Mouse (Mus musculus): ENCODE results near the gene Hrh1. TPM values are rescaled to one million over a fixed set of nuclear protein-coding genes. Genes with fewer than 3 reads are reported as not detected.

Gene Hrh1
- polyA plus RNA-seq, 1 experiment from 2014 or later: 0.04 TPM

DNA sequence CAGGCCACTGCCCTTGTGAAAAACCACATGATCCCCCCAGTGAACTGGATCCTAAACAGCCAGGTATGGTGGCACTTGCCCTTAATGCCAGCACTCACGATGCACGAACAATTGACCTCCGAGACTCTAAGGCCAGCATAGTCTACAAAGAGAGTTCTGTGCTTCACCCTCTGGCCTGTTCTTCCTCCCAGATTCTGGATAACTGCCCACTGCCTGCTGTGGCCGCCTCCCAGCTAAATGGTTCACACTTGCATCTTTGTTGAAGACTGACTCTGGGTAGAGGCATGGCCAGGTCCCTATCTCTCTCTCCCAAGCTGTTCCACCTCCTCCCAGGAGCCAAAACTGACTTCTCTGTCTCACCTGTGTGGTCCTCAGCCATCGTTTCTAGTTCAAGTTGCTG lies 36.8 kb downstream of the Hrh1 start:
- WGBS: 74% methylated on average over 5 of the region's 5 CpGs
- no peak overlapping the region for H3K9ac ChIP-seq (ENCODE audit: low read depth, low read length)
- H3K4me2 ChIP-seq: no peak overlapping the region
- H3K4me3 ChIP-seq (ENCODE audit: low read depth, low read length): no peak overlapping the region
- H3K27ac ChIP-seq (ENCODE audit: low read depth, low read length): no peak overlapping the region
- no peaks in the 10 kb centered on the region for H3K27me3 ChIP-seq (replicated peaks; ENCODE audit: control insufficient read depth, insufficient read depth, low read length)
- H3K36me3 ChIP-seq (ENCODE audit: control insufficient read depth, insufficient read depth, low read length): no peaks in the 10 kb centered on the region
- DNase-seq (ENCODE audit: low spot score) (no peak), ATAC-seq (replicated peaks; ENCODE audit: low FRiP score) (no peak)
- no peaks in the 10 kb centered on the region for H3K4me1 ChIP-seq (replicated peaks; ENCODE audit: control insufficient read depth, insufficient read depth, low read length)
- no peaks in the 10 kb centered on the region for H3K9me3 ChIP-seq (ENCODE audit: control insufficient read depth, low read length)

DNA sequence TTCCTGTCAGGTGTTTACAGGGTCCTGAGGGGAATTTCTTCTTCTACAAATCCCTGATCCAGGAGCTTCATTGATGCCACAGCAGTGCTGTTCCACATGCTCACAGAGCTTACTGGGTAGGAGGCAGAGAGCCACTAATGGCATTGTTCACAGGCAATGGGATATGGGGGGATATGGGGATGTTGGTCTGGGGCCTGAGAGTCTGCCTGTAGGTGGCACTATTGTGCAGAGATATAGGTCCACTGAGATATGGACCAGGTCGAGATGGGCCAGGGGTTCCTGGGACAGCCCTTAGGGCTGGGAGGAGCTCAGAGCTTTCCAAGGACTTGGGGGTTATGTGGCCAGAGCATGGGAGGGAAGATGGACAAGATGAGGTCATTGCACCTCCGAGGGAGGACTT lies 42.6 kb downstream of the Hrh1 start:
- 54% methylated on average over 2 of the region's 2 CpGs for WGBS
- no peak for ATAC-seq (replicated peaks; ENCODE audit: low FRiP score)
- H3K27ac ChIP-seq (ENCODE audit: low read depth, low read length): no peak overlapping the region
- H3K36me3 ChIP-seq (ENCODE audit: control insufficient read depth, insufficient read depth, low read length): no peaks in the 10 kb centered on the region
- H3K4me1 ChIP-seq (replicated peaks; ENCODE audit: control insufficient read depth, insufficient read depth, low read length): no peaks in the 10 kb centered on the region
- H3K4me3 ChIP-seq (ENCODE audit: low read depth, low read length): no peak overlapping the region
- DNase-seq (ENCODE audit: low spot score): no peak
- H3K9me3 ChIP-seq (ENCODE audit: control insufficient read depth, low read length): no peaks in the 10 kb centered on the region
- no peaks in the 10 kb centered on the region for H3K27me3 ChIP-seq (replicated peaks; ENCODE audit: control insufficient read depth, insufficient read depth, low read length)
- no peak overlapping the region for H3K9ac ChIP-seq (ENCODE audit: low read depth, low read length)
- no peak overlapping the region for H3K4me2 ChIP-seq

GRCm38 (mm10) chr6:114440788-114441453 lies 43.2 kb downstream of the Hrh1 start:
- Histone ChIP-seq H3K36me3 (ENCODE audit: control insufficient read depth, insufficient read depth, low read length) (no peaks in the 10 kb centered on the region), H3K4me2 (no peak overlapping the region), H3K27ac (ENCODE audit: low read depth, low read length) (no peak overlapping the region), H3K9me3 (ENCODE audit: control insufficient read depth, low read length) (no peaks in the 10 kb centered on the region), H3K27me3 (replicated peaks; ENCODE audit: control insufficient read depth, insufficient read depth, low read length) (no peaks in the 10 kb centered on the region), H3K4me1 (replicated peaks; ENCODE audit: control insufficient read depth, insufficient read depth, low read length) (no peaks in the 10 kb centered on the region), H3K9ac (ENCODE audit: low read depth, low read length) (no peak overlapping the region), H3K4me3 (ENCODE audit: low read depth, low read length) (no peak overlapping the region)
- WGBS: 59% methylated on average over 10 of the region's 10 CpGs
- DNase-seq (ENCODE audit: low spot score) (no peak), ATAC-seq (replicated peaks; ENCODE audit: low FRiP score) (no peak)

- H3K9me3 ChIP-seq (ENCODE audit: control insufficient read depth, low read length): no peaks in the 10 kb centered on the region
- H3K27ac ChIP-seq (ENCODE audit: low read depth, low read length): no peak overlapping the region
- no peak overlapping the region for H3K4me3 ChIP-seq (ENCODE audit: low read depth, low read length)
- no peak overlapping the region for H3K9ac ChIP-seq (ENCODE audit: low read depth, low read length)
- no peaks in the 10 kb centered on the region for H3K27me3 ChIP-seq (replicated peaks; ENCODE audit: control insufficient read depth, insufficient read depth, low read length)
- H3K4me1 ChIP-seq (replicated peaks; ENCODE audit: control insufficient read depth, insufficient read depth, low read length): no peaks in the 10 kb centered on the region
- no peaks in the 10 kb centered on the region for H3K36me3 ChIP-seq (ENCODE audit: control insufficient read depth, insufficient read depth, low read length)
- ATAC-seq (replicated peaks; ENCODE audit: low FRiP score) (no peak), DNase-seq (ENCODE audit: low spot score) (no peak)
- no peak overlapping the region for H3K4me2 ChIP-seq
- 70% methylated on average over 1 of the region's 1 CpGs for WGBS
Measured at GRCm38 (mm10) chr6:114444247-114444844, 46.6 kb downstream of the Hrh1 start.

DNA sequence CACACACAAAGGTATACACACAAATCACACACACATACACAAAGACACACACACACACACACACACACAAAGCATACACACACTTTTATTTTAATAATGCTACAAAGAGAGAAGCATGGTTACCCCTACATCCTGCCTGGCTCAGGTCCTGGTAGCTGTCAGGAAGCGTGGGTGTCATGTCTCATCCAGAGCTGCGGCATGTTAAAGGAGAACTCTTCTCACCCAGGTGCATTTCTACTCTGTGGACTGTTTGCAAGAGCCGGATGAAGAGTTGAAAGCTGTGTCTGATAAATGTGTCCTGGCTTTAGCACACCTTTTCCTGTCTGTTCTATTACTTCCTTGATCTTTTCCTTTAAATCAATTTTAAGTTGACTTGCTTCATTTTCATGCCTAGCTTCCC lies 47.2 kb downstream of the Hrh1 start:
- no peak for ATAC-seq (replicated peaks; ENCODE audit: low FRiP score)
- 57% methylated on average over 3 of the region's 3 CpGs for WGBS

GRCm38 (mm10) chr6:114448888-114449287 lies 51.2 kb downstream of the Hrh1 start:
- WGBS: 62% methylated on average over 9 of the region's 9 CpGs
- no peak for ATAC-seq (replicated peaks; ENCODE audit: low FRiP score)
- no peaks in the 10 kb centered on the region for H3K9me3 ChIP-seq (ENCODE audit: control insufficient read depth, low read length)
- no peak overlapping the region for H3K27ac ChIP-seq (ENCODE audit: low read depth, low read length)
- H3K36me3 ChIP-seq (ENCODE audit: control insufficient read depth, insufficient read depth, low read length): no peaks in the 10 kb centered on the region
- no peak overlapping the region for H3K4me2 ChIP-seq
- no peak for DNase-seq (ENCODE audit: low spot score)
- no peaks in the 10 kb centered on the region for H3K27me3 ChIP-seq (replicated peaks; ENCODE audit: control insufficient read depth, insufficient read depth, low read length)
- H3K4me1 ChIP-seq (replicated peaks; ENCODE audit: control insufficient read depth, insufficient read depth, low read length): no peaks in the 10 kb centered on the region
- no peak overlapping the region for H3K9ac ChIP-seq (ENCODE audit: low read depth, low read length)
- no peak overlapping the region for H3K4me3 ChIP-seq (ENCODE audit: low read depth, low read length)

More for the DNA sequence above, 47.2 kb downstream of the Hrh1 start:
- Histone ChIP-seq H3K4me3 (ENCODE audit: low read depth, low read length) (no peak overlapping the region), H3K27ac (ENCODE audit: low read depth, low read length) (no peak overlapping the region), H3K9ac (ENCODE audit: low read depth, low read length) (no peak overlapping the region), H3K9me3 (ENCODE audit: control insufficient read depth, low read length) (no peaks in the 10 kb centered on the region), H3K4me2 (no peak overlapping the region), H3K27me3 (replicated peaks; ENCODE audit: control insufficient read depth, insufficient read depth, low read length) (no peaks in the 10 kb centered on the region), H3K36me3 (ENCODE audit: control insufficient read depth, insufficient read depth, low read length) (no peaks in the 10 kb centered on the region), H3K4me1 (replicated peaks; ENCODE audit: control insufficient read depth, insufficient read depth, low read length) (no peaks in the 10 kb centered on the region)
- DNase-seq (ENCODE audit: low spot score): no peak

DNA sequence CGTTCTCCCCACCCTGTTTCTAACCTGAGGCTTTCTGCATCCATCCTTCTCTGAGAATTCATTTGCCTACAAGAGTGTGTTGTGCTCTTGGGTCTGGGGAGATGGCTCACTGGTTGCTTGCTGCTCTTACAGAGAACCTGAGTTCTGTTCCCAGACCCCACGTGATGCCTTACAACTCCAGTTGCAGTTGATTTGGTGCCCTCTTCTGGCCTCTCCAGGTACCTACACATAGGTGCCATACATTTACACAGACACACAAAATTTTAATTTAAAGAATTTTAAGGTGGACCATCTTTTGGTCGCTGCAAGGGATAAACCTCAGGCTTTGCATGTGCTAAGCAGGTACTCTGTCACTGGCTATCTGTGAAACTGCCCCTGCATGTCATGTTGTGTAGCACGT lies 57.5 kb downstream of the Hrh1 start:
- Histone ChIP-seq H3K9ac (ENCODE audit: low read depth, low read length) (no peak overlapping the region), H3K4me3 (ENCODE audit: low read depth, low read length) (no peak overlapping the region), H3K4me1 (replicated peaks; ENCODE audit: control insufficient read depth, insufficient read depth, low read length) (no peaks in the 10 kb centered on the region; the same call in 1 of the 2 replicates), H3K36me3 (ENCODE audit: control insufficient read depth, insufficient read depth, low read length) (no peaks in the 10 kb centered on the region), H3K9me3 (ENCODE audit: control insufficient read depth, low read length) (no peaks in the 10 kb centered on the region), H3K4me2 (no peak overlapping the region), H3K27me3 (replicated peaks; ENCODE audit: control insufficient read depth, insufficient read depth, low read length) (no peaks in the 10 kb centered on the region), H3K27ac (ENCODE audit: low read depth, low read length) (no peak overlapping the region)
- no peak for DNase-seq (ENCODE audit: low spot score)
- no peak for ATAC-seq (replicated peaks; ENCODE audit: low FRiP score)
- WGBS: 78% methylated on average over 4 of the region's 4 CpGs

- H3K9me3 ChIP-seq (ENCODE audit: control insufficient read depth, low read length): no peaks in the 10 kb centered on the region
- WGBS: 57% methylated on average over 12 of the region's 12 CpGs
- H3K9ac ChIP-seq (ENCODE audit: low read depth, low read length): no peak overlapping the region
- no peak overlapping the region for H3K27ac ChIP-seq (ENCODE audit: low read depth, low read length)
- DNase-seq (ENCODE audit: low spot score): no peak
- no peak for ATAC-seq (replicated peaks; ENCODE audit: low FRiP score)
- no peaks in the 10 kb centered on the region for H3K27me3 ChIP-seq (replicated peaks; ENCODE audit: control insufficient read depth, insufficient read depth, low read length)
- no peaks in the 10 kb centered on the region; the same call in 1 of the 2 replicates for H3K4me1 ChIP-seq (replicated peaks; ENCODE audit: control insufficient read depth, insufficient read depth, low read length)
- H3K4me2 ChIP-seq: no peak overlapping the region
- H3K36me3 ChIP-seq (ENCODE audit: control insufficient read depth, insufficient read depth, low read length): no peaks in the 10 kb centered on the region
- no peak overlapping the region for H3K4me3 ChIP-seq (ENCODE audit: low read depth, low read length)
Measured at GRCm38 (mm10) chr6:114456255-114457042, 58.7 kb downstream of the Hrh1 start.
